Mouse (Mus musculus): ENCODE data around the gene Ppcdc.

DNA sequence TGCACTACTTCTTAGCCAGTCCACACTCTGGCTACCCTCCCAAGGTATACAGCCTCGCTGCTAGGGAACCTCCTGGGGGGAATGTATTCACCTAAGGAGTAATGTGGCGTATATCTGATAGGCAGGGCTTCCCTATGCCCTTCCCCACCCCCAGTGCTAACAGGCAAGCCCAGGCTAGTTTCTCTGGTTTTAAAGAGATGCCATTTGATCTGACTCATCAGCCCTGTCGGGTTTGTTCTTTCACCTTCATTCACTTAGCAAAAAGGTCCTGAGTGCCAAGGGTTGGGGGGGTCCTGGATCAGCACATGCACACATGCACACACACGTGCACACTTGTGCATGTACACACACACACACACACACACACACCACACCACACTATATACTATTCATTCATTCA, 12.0 kb downstream of the Ppcdc start:
- no peak for TF ChIP-seq CTCF (IDR thresholded peaks at IDR 0.05; ENCODE audit: low read depth)
- TF ChIP-seq EP300 (optimal IDR thresholded peaks at IDR 0.05) = no peak

Data from stomach, postnatal 0 days (tissue).